Mouse (Mus musculus) brown adipose tissue, adult 24 weeks (tissue): ENCODE data around the gene Tfdp1. TPM values are rescaled to one million over a fixed set of nuclear protein-coding genes. Genes with fewer than 3 reads are reported as not detected.

Experiments used
- H3K27ac ChIP-seq: fragments of 200-500 bp; replicated peaks from 2 replicates; pipeline ENCODE4 v1.5.1; 2012; ENCODE audit warnings: low read depth, mild to moderate bottlenecking, low read length
- H3K4me1 ChIP-seq: fragments of 200-500 bp; 2 replicates; pipeline ENCODE4 v1.6.1; 2012; ENCODE audit warnings: low read length, mixed read lengths; ENCODE audit not compliant: control insufficient read depth, insufficient read depth, insufficient read length
- H3K4me3 ChIP-seq: fragments of 200-500 bp; 2 replicates; pipeline ENCODE4 v1.5.1; 2012; ENCODE audit warnings: low read depth, mild to moderate bottlenecking, low read length, moderate library complexity; ENCODE audit not compliant: insufficient read depth
- polyA plus RNA-seq: library from polyadenylated mRNA; stranded (reverse); fragments of >200 nt; gene quantifications from 2 replicates; pipeline ENCODE4 v1.2.4, GENCODE M21; 2012; ENCODE audit not compliant: missing spikeins, insufficient read depth, insufficient read length

Gene Tfdp1
- polyA plus RNA-seq, 1 experiment = 32.5 TPM

GRCm38 (mm10) chr8:13381630-13382029 lies 43.1 kb downstream of the Tfdp1 start:
- Histone ChIP-seq H3K27ac (no peak overlapping the region), H3K4me1 (no peaks in the 10 kb centered on the region), H3K4me3 (no peak overlapping the region)

- no peak overlapping the region for H3K27ac ChIP-seq
- no peak overlapping the region for H3K4me3 ChIP-seq
- no peaks in the 10 kb centered on the region for H3K4me1 ChIP-seq
Measured at GRCm38 (mm10) chr8:13382536-13382935, 44.0 kb downstream of the Tfdp1 start.

- Histone ChIP-seq H3K27ac (no peak overlapping the region), H3K4me3 (no peak overlapping the region), H3K4me1 (no peaks in the 10 kb centered on the region)
Measured at GRCm38 (mm10) chr8:13382999-13383398, 44.4 kb downstream of the Tfdp1 start.

DNA sequence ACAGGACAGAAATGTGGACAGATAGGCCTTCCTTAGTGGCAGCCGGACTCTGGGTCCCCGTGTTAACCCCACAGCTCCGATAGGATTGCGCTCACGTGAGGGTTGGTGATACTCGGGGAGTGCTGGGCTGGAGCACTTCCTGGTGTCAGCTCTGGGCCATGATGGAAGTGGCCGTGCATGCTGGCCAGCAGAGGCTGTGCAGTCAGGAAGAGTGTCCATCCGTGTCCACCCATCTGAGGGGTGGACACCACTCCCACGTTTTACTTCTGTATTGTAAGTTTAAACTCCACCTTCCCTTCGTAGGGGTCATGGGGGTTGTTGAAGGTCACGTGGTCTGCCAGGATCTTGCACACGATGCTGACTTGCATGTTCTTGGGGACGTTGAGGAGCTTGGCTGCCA lies 47.8 kb downstream of the Tfdp1 start:
- Histone ChIP-seq H3K27ac (no peak overlapping the region), H3K4me3 (no peak overlapping the region), H3K4me1 (no peaks in the 10 kb centered on the region)

GRCm38 (mm10) chr8:13387728-13388127 lies 49.2 kb downstream of the Tfdp1 start:
- Histone ChIP-seq H3K27ac (no peak overlapping the region), H3K4me3 (no peak overlapping the region), H3K4me1 (no peaks in the 10 kb centered on the region)

DNA sequence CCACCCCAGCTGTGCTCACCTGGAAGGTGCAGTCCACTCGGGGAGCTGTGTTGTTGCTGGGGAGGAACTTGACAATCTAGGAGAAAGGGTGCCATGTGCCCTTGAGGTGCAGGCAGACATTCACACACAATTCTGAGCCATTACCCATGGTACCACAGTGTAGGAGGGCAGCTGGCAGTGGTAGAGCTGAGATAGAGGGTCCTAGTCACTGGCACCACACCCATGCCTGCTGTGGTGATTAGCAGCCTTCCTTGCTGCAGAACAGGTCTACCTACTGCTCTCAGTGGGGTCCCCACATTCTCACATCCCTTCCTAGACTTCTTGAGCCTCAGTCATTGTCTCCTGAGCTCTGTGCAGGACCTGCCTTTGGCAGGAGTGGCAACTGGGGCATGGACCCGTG lies 50.2 kb downstream of the Tfdp1 start:
- H3K4me3 ChIP-seq = no peak overlapping the region
- no peak overlapping the region for H3K27ac ChIP-seq
- H3K4me1 ChIP-seq = no peaks in the 10 kb centered on the region

DNA sequence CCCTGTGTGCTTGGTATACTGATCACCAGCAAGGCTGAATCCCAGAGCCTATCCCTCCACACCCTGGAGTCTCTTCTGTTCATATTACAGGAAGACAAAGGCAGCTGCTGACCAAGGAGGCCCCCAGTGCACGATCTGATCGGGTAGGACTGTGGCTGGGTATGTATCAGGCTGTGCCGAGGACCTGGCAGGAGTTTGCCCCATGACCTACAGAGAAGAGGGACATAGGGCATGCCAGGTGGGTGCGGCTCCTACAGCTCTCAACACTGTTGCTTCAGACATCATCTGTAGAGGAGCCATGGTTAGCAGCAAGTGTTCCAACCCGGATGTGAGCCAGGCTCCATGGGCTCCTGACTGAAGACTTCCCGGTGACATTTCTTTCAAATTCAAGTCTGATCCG lies 55.3 kb downstream of the Tfdp1 start:
- Histone ChIP-seq H3K4me1 (peaks cover 2% of the 10 kb centered on the region; the same call in 1 of the 2 replicates), H3K4me3 (no peak overlapping the region), H3K27ac (no peak overlapping the region)

DNA sequence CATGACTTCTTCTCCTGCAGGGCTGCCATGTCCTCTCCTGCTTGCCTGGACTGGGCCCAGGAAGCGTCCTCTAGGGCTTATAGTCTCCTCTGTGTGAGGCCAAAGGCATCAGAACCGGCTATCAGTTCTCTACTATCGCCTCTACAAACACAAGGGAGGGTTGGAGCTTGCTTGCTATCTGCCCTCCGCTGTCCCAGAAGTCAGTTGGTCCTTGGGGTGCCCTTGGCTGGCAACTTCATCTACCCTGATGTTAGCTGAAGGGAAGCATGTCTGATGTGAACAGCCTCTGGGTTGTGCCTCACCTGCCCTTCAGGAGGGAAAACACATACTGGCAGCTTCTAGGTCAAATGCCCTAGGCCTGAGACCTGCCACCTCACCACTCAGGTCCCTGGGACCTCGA lies 58.2 kb downstream of the Tfdp1 start, which contains the start of gene Atp4b:
Gene Atp4b, minus strand, starts transcription at position 101 of the 400 bp plus-strand sequence.
- no peak within 1 kb of the TSS for H3K27ac ChIP-seq
- no peak within 1 kb of the TSS for H3K4me3 ChIP-seq
- peaks cover 2% of the 10 kb centered on the region; the same call in 1 of the 2 replicates for H3K4me1 ChIP-seq

DNA sequence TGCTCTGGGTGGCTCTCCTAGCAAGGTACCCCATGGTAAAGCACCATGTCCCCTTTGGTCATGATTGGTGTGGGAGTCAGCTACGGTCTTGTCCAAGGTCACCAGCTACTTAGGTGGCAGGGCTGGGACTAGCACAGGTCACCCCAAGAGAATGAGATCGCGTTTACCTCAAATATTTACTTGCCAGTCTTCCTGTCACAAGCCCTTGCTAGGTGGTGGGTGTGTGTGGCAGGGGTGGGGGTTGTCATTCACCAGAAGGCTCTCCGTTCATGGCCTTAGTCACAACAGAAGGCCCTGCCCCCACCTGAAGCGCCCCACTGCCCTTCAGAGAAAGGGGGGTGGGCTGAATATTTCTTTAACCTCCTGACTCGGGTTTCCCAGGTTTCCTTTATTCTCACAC lies 65.0 kb downstream of the Tfdp1 start:
- Histone ChIP-seq H3K4me1 (no peaks in the 10 kb centered on the region), H3K27ac (no peak overlapping the region), H3K4me3 (no peak overlapping the region)

GRCm38 (mm10) chr8:13404666-13405131 lies 66.1 kb downstream of the Tfdp1 start, which contains the start of gene Grk1:
Grk1 (plus strand) TSS chr8:13405081.
- Histone ChIP-seq H3K4me1 (no peaks in the 10 kb centered on the region), H3K4me3 (no peak within 1 kb of the TSS), H3K27ac (no peak within 1 kb of the TSS)

GRCm38 (mm10) chr8:13406011-13406410 lies 67.5 kb downstream of the Tfdp1 start:
- H3K4me3 ChIP-seq = no peak overlapping the region
- no peak overlapping the region for H3K27ac ChIP-seq
- no peaks in the 10 kb centered on the region for H3K4me1 ChIP-seq

DNA sequence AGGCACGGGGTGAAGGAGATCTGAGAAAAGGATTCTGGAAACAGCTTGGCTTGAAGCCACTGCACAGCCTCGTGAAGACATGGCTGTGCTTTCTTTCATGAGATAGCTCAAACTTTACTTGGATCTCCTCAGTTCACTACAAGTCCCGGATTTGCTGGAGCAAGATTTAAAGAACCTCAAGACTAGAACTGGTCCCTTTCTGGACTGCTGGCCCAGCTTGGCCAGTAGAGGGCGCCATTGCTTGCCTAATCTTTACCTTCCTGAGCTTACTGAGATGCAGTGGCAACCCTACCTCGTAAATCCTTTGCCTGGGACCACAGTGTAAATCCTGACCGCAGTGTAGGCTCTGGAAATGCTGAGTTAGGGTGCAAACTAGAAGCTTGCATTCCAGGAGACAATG lies 73.0 kb downstream of the Tfdp1 start:
- Histone ChIP-seq H3K27ac (no peak overlapping the region), H3K4me1 (no peaks in the 10 kb centered on the region), H3K4me3 (no peak overlapping the region)

DNA sequence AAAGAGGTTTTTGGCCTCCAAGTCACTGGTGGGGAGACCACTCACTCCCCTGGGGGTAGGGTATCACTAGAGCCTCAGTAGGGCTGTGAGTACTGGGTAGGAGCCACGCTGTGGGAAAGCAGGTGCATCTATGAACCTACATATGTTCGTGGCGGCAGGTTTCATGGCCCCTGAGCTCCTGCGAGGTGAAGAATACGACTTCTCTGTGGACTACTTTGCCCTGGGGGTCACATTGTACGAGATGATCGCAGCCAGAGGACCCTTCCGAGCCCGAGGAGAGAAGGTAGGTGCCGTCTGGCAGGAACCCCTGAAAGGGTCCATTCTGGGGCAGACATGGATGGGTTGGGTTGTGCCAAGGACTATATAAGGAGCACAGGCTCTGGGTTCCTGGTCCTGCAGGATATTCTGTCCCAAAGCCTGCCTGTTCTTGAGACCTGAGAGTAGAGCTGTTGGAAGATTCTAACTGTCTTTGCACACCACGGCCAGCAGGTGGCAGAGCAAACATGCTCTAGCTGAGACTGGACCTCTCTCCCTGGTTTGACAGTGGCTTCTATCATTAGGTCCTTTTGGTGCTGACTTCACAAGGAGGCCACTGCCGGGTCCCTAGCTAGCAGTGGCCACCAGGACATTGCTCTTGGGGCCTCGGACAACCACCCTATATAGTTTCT lies 74.5 kb downstream of the Tfdp1 start:
- no peak overlapping the region for H3K27ac ChIP-seq
- H3K4me3 ChIP-seq = no peak overlapping the region
- no peaks in the 10 kb centered on the region for H3K4me1 ChIP-seq

- no peak overlapping the region for H3K4me3 ChIP-seq
- H3K27ac ChIP-seq = no peak overlapping the region
- H3K4me1 ChIP-seq = no peaks in the 10 kb centered on the region
Measured at GRCm38 (mm10) chr8:13413823-13414390, 75.4 kb downstream of the Tfdp1 start.

- H3K27ac ChIP-seq = no peak overlapping the region
- H3K4me1 ChIP-seq = peaks cover 2% of the 10 kb centered on the region; the same call in 1 of the 2 replicates
- no peak overlapping the region for H3K4me3 ChIP-seq
Measured at GRCm38 (mm10) chr8:13415879-13416278, 77.3 kb downstream of the Tfdp1 start.

- 0 out of 2 replicates have a peak overlapping the region, but pooled peaks have one; percentile 8 for H3K27ac ChIP-seq
- H3K4me3 ChIP-seq = no peak overlapping the region
- H3K4me1 ChIP-seq = peaks cover 2% of the 10 kb centered on the region; the same call in 1 of the 2 replicates
Measured at GRCm38 (mm10) chr8:13419111-13419639, 80.6 kb downstream of the Tfdp1 start.
